Mouse (Mus musculus) fat pad, adult 2 months (tissue): ENCODE results near the gene Gm7980.
"Not testable (repeated sequence)": the region's sequence is repeated elsewhere in the genome, so short reads cannot be mapped to it uniquely, and the experiment has no call there.

Experiments
- DNase-seq: peaks from one replicate; pipeline ENCODE4 v3.0.0-alpha.2; 2011; ENCODE audit warnings: low read depth, low spot score; ENCODE audit errors: extremely low read depth

The Gm7980 gene

GRCm38 (mm10) chr14:41907190-41907589 lies at the start of gene Gm7980:
Gene Gm7980 (minus strand): TSS chr14:41907290.
- not testable (repeated sequence) for DNase-seq

GRCm38 (mm10) chr14:41943695-41944094 lies 36.6 kb upstream of the Gm7980 start, which contains the start of gene 1700024B05Rik:
Gene 1700024B05Rik (plus strand): TSS chr14:41943995.
- not testable (repeated sequence) for DNase-seq

- not testable (repeated sequence) for DNase-seq
These were observed 17.6 kb upstream of the Gm7980 start, which contains the start of gene 1700049E17Rik1 for GRCm38 (mm10) chr14:41924649-41925048. Gene 1700049E17Rik1 (plus strand): TSS chr14:41924949.
